Mouse (Mus musculus): ENCODE data around the gene P2rx6. TPM values are rescaled to one million over a fixed set of nuclear protein-coding genes. Genes with fewer than 3 reads are reported as not detected.
"Not testable (repeated sequence)": the region's sequence is repeated elsewhere in the genome, so short reads cannot be mapped to it uniquely, and the experiment has no call there.

The P2rx6 gene
- total RNA-seq, 1 experiment from 2014 or later: not detected

- no peak for ATAC-seq (replicated peaks; ENCODE audit: insufficient number of reproducible peaks, low FRiP score, low TSS enrichment, poor library complexity, severe bottlenecking)
These were observed 2.9 kb upstream of the P2rx6 start for GRCm38 (mm10) chr16:17558811-17559210.

- no peak for ATAC-seq (replicated peaks; ENCODE audit: insufficient number of reproducible peaks, low FRiP score, low TSS enrichment, poor library complexity, severe bottlenecking)
These were observed 2.2 kb upstream of the P2rx6 start for GRCm38 (mm10) chr16:17559396-17560027.

- no peak for ATAC-seq (replicated peaks; ENCODE audit: insufficient number of reproducible peaks, low FRiP score, low TSS enrichment, poor library complexity, severe bottlenecking)
These were observed 446 bp upstream of the P2rx6 start, which contains the start of gene Lrrc74b for GRCm38 (mm10) chr16:17561128-17561750. TSS of gene Lrrc74b (minus strand) at chr16:17561247.

GRCm38 (mm10) chr16:17563580-17563979, 1.9 kb downstream of the P2rx6 start:
- ATAC-seq (replicated peaks; ENCODE audit: insufficient number of reproducible peaks, low FRiP score, low TSS enrichment, poor library complexity, severe bottlenecking): no peak

GRCm38 (mm10) chr16:17564221-17564620, 2.5 kb downstream of the P2rx6 start:
- ATAC-seq (replicated peaks; ENCODE audit: insufficient number of reproducible peaks, low FRiP score, low TSS enrichment, poor library complexity, severe bottlenecking): no peak

- no peak for ATAC-seq (replicated peaks; ENCODE audit: insufficient number of reproducible peaks, low FRiP score, low TSS enrichment, poor library complexity, severe bottlenecking)
These were observed 3.1 kb downstream of the P2rx6 start for GRCm38 (mm10) chr16:17564771-17565170.

GRCm38 (mm10) chr16:17566186-17566585, 4.5 kb downstream of the P2rx6 start:
- no peak for ATAC-seq (replicated peaks; ENCODE audit: insufficient number of reproducible peaks, low FRiP score, low TSS enrichment, poor library complexity, severe bottlenecking)

GRCm38 (mm10) chr16:17575870-17576824, 14.5 kb downstream of the P2rx6 start:
- ATAC-seq (replicated peaks; ENCODE audit: insufficient number of reproducible peaks, low FRiP score, low TSS enrichment, poor library complexity, severe bottlenecking): no peak

GRCm38 (mm10) chr16:17576825-17577215, 15.1 kb downstream of the P2rx6 start:
- no peak for ATAC-seq (replicated peaks; ENCODE audit: insufficient number of reproducible peaks, low FRiP score, low TSS enrichment, poor library complexity, severe bottlenecking)

- ATAC-seq (replicated peaks; ENCODE audit: insufficient number of reproducible peaks, low FRiP score, low TSS enrichment, poor library complexity, severe bottlenecking): no peak
These were observed 21.4 kb downstream of the P2rx6 start, which contains the start of gene Slc7a4 for GRCm38 (mm10) chr16:17583064-17583463. TSS of gene Slc7a4 (minus strand) at chr16:17583214.

- ATAC-seq (replicated peaks; ENCODE audit: insufficient number of reproducible peaks, low FRiP score, low TSS enrichment, poor library complexity, severe bottlenecking): no peak
These were observed 22.9 kb downstream of the P2rx6 start for GRCm38 (mm10) chr16:17584555-17584954.

- no peak for ATAC-seq (replicated peaks; ENCODE audit: insufficient number of reproducible peaks, low FRiP score, low TSS enrichment, poor library complexity, severe bottlenecking)
These were observed 29.0 kb downstream of the P2rx6 start for GRCm38 (mm10) chr16:17590731-17591130.

GRCm38 (mm10) chr16:17600944-17601562, 39.4 kb downstream of the P2rx6 start:
- ATAC-seq (replicated peaks; ENCODE audit: insufficient number of reproducible peaks, low FRiP score, low TSS enrichment, poor library complexity, severe bottlenecking): no peak

GRCm38 (mm10) chr16:17604941-17605340, 43.3 kb downstream of the P2rx6 start:
- no peak for ATAC-seq (replicated peaks; ENCODE audit: insufficient number of reproducible peaks, low FRiP score, low TSS enrichment, poor library complexity, severe bottlenecking)

- no peak for ATAC-seq (replicated peaks; ENCODE audit: insufficient number of reproducible peaks, low FRiP score, low TSS enrichment, poor library complexity, severe bottlenecking)
These were observed 44.0 kb downstream of the P2rx6 start for GRCm38 (mm10) chr16:17605684-17606083.

- ATAC-seq (replicated peaks; ENCODE audit: insufficient number of reproducible peaks, low FRiP score, low TSS enrichment, poor library complexity, severe bottlenecking): no peak
These were observed 49.7 kb downstream of the P2rx6 start for GRCm38 (mm10) chr16:17611383-17611782.

GRCm38 (mm10) chr16:17614740-17615139, 53.1 kb downstream of the P2rx6 start:
- not testable (repeated sequence) for ATAC-seq (replicated peaks; ENCODE audit: insufficient number of reproducible peaks, low FRiP score, low TSS enrichment, poor library complexity, severe bottlenecking)

GRCm38 (mm10) chr16:17616212-17616611, 54.5 kb downstream of the P2rx6 start:
- ATAC-seq (replicated peaks; ENCODE audit: insufficient number of reproducible peaks, low FRiP score, low TSS enrichment, poor library complexity, severe bottlenecking): no peak

All from monocyte, adult 5-6 weeks (primary cell).